Mouse (Mus musculus) intestine, embryonic 16.5 days (tissue): ENCODE data around the gene Grb2. TPM values are rescaled to one million over a fixed set of nuclear protein-coding genes. Genes with fewer than 3 reads are reported as not detected.

ENCODE experiments used
- ATAC-seq: fragments of 200-750 bp; cut with Nextera tagmentation; 2 replicates; pipeline ENCODE4 v1.8.0; 2017; ENCODE audit warnings: moderate TSS enrichment, moderate library complexity
- H3K27ac ChIP-seq: fragments of 300-500 bp; sonication (generic); 2 replicates; pipeline ENCODE4 v1.5.1; 2014; ENCODE audit warnings: mild to moderate bottlenecking, low read length
- H3K27me3 ChIP-seq: fragments of 300-500 bp; sonication (generic); replicated peaks from 2 replicates; pipeline ENCODE4 v1.6.1; 2014; ENCODE audit warnings: low read length, control low read depth, mixed read lengths; ENCODE audit not compliant: control insufficient read depth, insufficient read depth
- H3K36me3 ChIP-seq: fragments of 300-500 bp; sonication (generic); 2 replicates; pipeline ENCODE4 v1.6.1; 2014; ENCODE audit warnings: low read length, control low read depth; ENCODE audit not compliant: control insufficient read depth, insufficient read depth
- H3K4me1 ChIP-seq: fragments of 300-500 bp; sonication (generic); 2 replicates; pipeline ENCODE4 v1.6.1; 2014; ENCODE audit warnings: low read length, control low read depth, mixed read lengths; ENCODE audit not compliant: control insufficient read depth, insufficient read depth
- H3K4me2 ChIP-seq: fragments of 300-500 bp; sonication (generic); 2 replicates; pipeline ENCODE4 v1.6.1; 2014; ENCODE audit warnings: low read depth, low read length, control low read depth
- H3K4me3 ChIP-seq: fragments of 300-500 bp; sonication (generic); 2 replicates; pipeline ENCODE4 v1.5.1; 2014; ENCODE audit warnings: mild to moderate bottlenecking, low read length
- H3K9ac ChIP-seq: fragments of 300-500 bp; sonication (generic); 2 replicates; pipeline ENCODE4 v1.6.1; 2014; ENCODE audit warnings: low read depth, low read length
- H3K9me3 ChIP-seq: fragments of 300-500 bp; sonication (generic); 2 replicates; pipeline ENCODE4 v1.6.1; 2016; ENCODE audit warnings: low read length, control low read depth; ENCODE audit not compliant: control insufficient read depth
- whole genome bisulfite sequencing: fragments of 180-500 bp; shearing (Covaris S2); extraction: QIAGEN DNeasy Blood & Tissue Kit; methylation state at CpG from one replicate; pipeline ENCODE4 v1.1.7; 2014; 5-methylcytosine and 5-hydroxymethylcytosine counted together
- polyA plus RNA-seq: library from polyadenylated mRNA; unstranded; fragments of >200 nt; fragmentation: Nextera tagmentation; extraction: Ambion mirVana; gene quantifications from 2 replicates; pipeline ENCODE4 v1.2.1, GENCODE M21; 2015

The Grb2 gene
- polyA plus RNA-seq, 1 experiment from 2014 or later: 67.1 TPM

GRCm38 (mm10) chr11:115742926-115743325, 34.5 kb upstream of the Grb2 start:
- Histone ChIP-seq H3K9me3 (no peaks in the 10 kb centered on the region), H3K9ac (no peak overlapping the region), H3K4me3 (no peak overlapping the region), H3K27me3 (no peaks in the 10 kb centered on the region), H3K27ac (no peak overlapping the region), H3K4me1 (peaks cover 15% of the 10 kb centered on the region), H3K36me3 (no peaks in the 10 kb centered on the region), H3K4me2 (no peak overlapping the region)
- ATAC-seq: no peak
- WGBS: 83% methylated on average over 9 of the region's 9 CpGs

GRCm38 (mm10) chr11:115741070-115741469, 32.7 kb upstream of the Grb2 start:
- ATAC-seq: no peak
- Histone ChIP-seq H3K4me1 (peaks cover 13% of the 10 kb centered on the region), H3K9me3 (no peaks in the 10 kb centered on the region), H3K27ac (no peak overlapping the region), H3K4me2 (no peak overlapping the region), H3K9ac (no peak overlapping the region), H3K27me3 (no peaks in the 10 kb centered on the region), H3K36me3 (no peaks in the 10 kb centered on the region), H3K4me3 (no peak overlapping the region)
- WGBS: 83% methylated on average over 11 of the region's 11 CpGs

- Histone ChIP-seq H3K4me1 (peaks cover 19% of the 10 kb centered on the region), H3K4me2 (peak overlapping the region; percentile 22), H3K9ac (peak overlapping the region; percentile 29; the same call in 1 of the 2 replicates), H3K27ac (peak overlapping the region; percentile 82), H3K27me3 (no peaks in the 10 kb centered on the region), H3K36me3 (no peaks in the 10 kb centered on the region), H3K9me3 (no peaks in the 10 kb centered on the region), H3K4me3 (no peak overlapping the region)
- peak; percentile 83 for ATAC-seq
- 26% methylated on average over 13 of the region's 13 CpGs for WGBS
These were observed 30.0 kb upstream of the Grb2 start for GRCm38 (mm10) chr11:115738275-115738885.

DNA sequence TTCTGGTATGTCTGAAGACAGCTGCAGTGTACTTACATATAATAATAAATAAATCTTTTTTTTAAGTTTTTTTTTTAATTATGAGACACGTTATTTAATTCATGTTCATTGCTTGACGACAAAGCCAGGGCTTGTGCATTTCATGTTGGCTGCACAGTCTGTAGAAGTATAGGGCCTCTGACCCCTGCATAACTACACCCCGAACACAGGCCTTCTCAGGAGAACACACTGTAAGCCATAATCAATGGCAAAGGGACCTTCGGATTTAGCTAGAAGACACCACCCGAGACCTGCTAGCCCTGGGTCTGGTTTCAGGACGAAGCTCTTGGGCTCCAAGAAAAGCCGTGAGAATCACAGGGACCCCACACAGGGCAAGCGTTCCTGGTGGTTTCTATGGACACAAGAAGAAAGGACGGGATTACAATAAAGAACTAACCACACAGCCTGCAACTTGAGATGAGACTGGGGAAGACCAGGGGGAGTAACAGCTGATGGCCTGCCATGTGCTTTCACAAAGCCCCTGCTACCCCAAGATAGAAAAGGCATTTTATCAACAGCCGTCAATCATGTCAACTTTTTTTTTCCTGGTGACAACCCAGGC, 29.3 kb upstream of the Grb2 start:
- Histone ChIP-seq H3K27ac (peak overlapping the region; percentile 82), H3K4me1 (peaks cover 19% of the 10 kb centered on the region), H3K9ac (no peak overlapping the region), H3K27me3 (no peaks in the 10 kb centered on the region), H3K36me3 (no peaks in the 10 kb centered on the region), H3K9me3 (no peaks in the 10 kb centered on the region), H3K4me3 (no peak overlapping the region), H3K4me2 (no peak overlapping the region)
- no peak for ATAC-seq
- WGBS: 68% methylated on average over 10 of the region's 10 CpGs

GRCm38 (mm10) chr11:115734041-115734686, 25.8 kb upstream of the Grb2 start:
- Histone ChIP-seq H3K9ac (peak overlapping the region; percentile 25; the same call in 1 of the 2 replicates), H3K27ac (peak overlapping the region; percentile 55), H3K27me3 (no peaks in the 10 kb centered on the region), H3K36me3 (no peaks in the 10 kb centered on the region), H3K4me1 (peaks cover 19% of the 10 kb centered on the region), H3K9me3 (no peaks in the 10 kb centered on the region), H3K4me2 (no peak overlapping the region; the same call in 1 of the 2 replicates), H3K4me3 (no peak overlapping the region)
- ATAC-seq: peak; percentile 56; the same call in 1 of the 2 replicates
- WGBS: 46% methylated on average over 11 of the region's 11 CpGs

GRCm38 (mm10) chr11:115723231-115723630, 14.8 kb upstream of the Grb2 start:
- Histone ChIP-seq H3K36me3 (no peaks in the 10 kb centered on the region), H3K4me2 (no peak overlapping the region), H3K4me3 (no peak overlapping the region), H3K4me1 (no peaks in the 10 kb centered on the region), H3K27ac (peak overlapping the region; percentile 21; the same call in 1 of the 2 replicates), H3K9ac (no peak overlapping the region), H3K9me3 (no peaks in the 10 kb centered on the region), H3K27me3 (no peaks in the 10 kb centered on the region)
- no peak for ATAC-seq
- WGBS: 80% methylated on average over 2 of the region's 2 CpGs

GRCm38 (mm10) chr11:115722638-115723037, 14.2 kb upstream of the Grb2 start:
- WGBS: 18% methylated on average over 14 of the region's 14 CpGs
- Histone ChIP-seq H3K9ac (no peak overlapping the region), H3K27ac (peak overlapping the region; percentile 21; the same call in 1 of the 2 replicates), H3K4me2 (peak overlapping the region; percentile 32; the same call in 1 of the 2 replicates), H3K4me3 (no peak overlapping the region), H3K4me1 (no peaks in the 10 kb centered on the region), H3K9me3 (no peaks in the 10 kb centered on the region), H3K36me3 (no peaks in the 10 kb centered on the region), H3K27me3 (no peaks in the 10 kb centered on the region)
- ATAC-seq: peak; percentile 74

DNA sequence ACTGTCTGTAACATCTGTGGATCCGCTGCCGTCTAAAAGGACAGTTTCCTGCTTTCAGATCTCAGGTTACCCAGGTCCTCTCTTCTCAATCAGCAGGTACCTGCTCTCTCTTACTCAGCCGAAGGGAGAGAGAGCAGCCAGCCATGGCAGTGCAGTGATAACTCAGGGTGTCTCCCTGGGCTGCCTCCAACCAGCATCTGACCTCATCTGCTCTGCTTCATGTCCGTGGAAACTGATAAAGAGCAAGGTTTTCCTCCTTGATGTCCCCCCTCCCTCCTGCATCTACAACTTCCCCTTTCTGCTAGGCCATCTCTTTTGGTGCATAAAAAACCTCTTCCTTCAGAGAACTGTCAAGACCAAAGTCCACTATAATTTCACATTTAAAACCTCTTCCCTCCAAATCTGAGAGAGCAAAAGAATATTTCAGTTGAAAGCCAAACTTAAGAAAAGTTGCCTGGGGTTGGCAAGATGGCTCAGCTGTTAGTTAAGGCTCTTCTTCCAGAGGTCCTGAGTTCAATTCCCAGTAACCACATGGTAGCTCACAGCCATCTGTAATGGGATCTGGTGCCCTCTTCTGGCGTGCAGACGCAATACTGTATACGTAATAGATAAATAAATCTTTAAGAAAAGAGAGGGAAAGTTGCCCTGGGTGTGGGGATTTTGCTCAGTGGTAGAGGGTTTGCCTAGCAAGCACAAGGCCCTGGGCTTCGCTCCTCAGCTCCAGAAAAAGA, 9.4 kb upstream of the Grb2 start:
- no peak overlapping the region for H3K27ac ChIP-seq
- H3K27me3 ChIP-seq: no peaks in the 10 kb centered on the region
- no peaks in the 10 kb centered on the region for H3K4me1 ChIP-seq
- H3K9ac ChIP-seq: no peak overlapping the region
- no peak overlapping the region for H3K4me3 ChIP-seq
- no peaks in the 10 kb centered on the region for H3K9me3 ChIP-seq
- no peak overlapping the region for H3K4me2 ChIP-seq
- ATAC-seq: no peak
- 55% methylated on average over 8 of the region's 8 CpGs for WGBS
- H3K36me3 ChIP-seq: no peaks in the 10 kb centered on the region
